In the genomic region with DNA sequence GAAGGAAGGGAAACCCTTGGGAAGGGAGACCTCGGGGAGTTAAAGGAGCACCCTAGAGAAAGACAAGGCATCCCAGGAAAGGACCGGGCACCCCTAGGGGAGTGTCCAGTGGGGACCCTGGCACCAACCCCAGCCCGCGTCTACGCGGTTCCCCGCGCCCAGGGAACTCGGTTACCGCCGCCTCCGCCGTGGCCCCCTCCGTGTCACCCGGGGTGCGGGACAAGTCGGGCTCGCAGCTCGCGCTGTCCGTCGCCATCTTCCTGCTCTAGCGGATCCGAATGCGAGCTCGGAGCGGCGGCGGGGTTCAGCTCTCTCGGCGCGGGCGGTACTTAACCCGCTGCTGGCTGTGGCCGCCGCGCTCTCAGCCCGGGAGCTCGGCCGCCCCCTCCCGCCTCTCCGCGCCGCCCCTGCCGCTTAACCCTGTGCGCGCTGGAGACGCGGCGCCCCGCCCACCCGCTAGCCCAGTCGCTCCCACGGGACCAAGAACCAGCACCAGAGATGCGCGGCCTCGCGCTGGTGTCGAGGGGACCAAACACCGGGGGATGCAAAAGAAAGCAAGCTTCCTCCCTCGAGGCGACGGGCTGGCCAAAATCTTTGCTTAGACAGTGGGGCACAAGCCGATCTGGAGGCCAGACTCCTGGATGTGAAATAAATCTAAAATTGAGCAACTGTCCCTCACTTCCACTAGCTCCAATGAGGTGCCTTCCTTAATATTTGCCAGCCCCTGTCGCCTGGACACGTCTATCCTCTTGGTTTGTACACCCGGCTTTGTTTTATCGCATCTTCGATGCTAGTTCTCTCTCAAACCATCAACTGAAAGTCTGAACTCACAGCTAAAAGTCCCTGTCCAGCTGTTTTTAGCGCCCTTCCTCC, we compare ENCODE assay signal across 9 mouse cellular contexts. TPM values are rescaled to one million over a fixed set of nuclear protein-coding genes. Genes with fewer than 3 reads are reported as not detected.
A peak's percentile ranks its signal among the peaks of the same experiment; 100 is the strongest.
DNase-seq lines count a peak whose midpoint lies in the region; ATAC-seq and TF ChIP-seq lines count a peak whose summit lies in the region.
"Had no signal": no experiment of that assay in that cellular context is flagged by ENCODE, and none has a peak within 500 bp of the region (broad histone marks: within the 10 kb centered on the region; RNA-seq: fewer than 3 reads in every experiment).

A gene (minus strand): TSS at position 364 of the 873 bp plus-strand sequence.

- H3K27me3 ChIP-seq in megakaryocyte, embryonic 14.5 days (replicated peaks), result peaks cover 47% of the 10 kb centered on the region
- H3K27me3 ChIP-seq in embryonic facial prominence, embryonic 12.5 days, result peaks cover 3% of the 10 kb centered on the region; the same call in 1 of the 2 replicates
- H3K27me3 ChIP-seq in heart, adult 2 months (ENCODE audit: control insufficient read depth, insufficient read depth, low read length), result peaks cover 2% of the 10 kb centered on the region
- H3K27me3 ChIP-seq in kidney, adult 2 months (replicated peaks; ENCODE audit: control insufficient read depth, insufficient read depth, low read length), result no peaks in the 10 kb centered on the region; the same call in 1 of the 2 replicates
- H3K27me3 ChIP-seq in limb, embryonic 12.5 days, result peaks cover 4% of the 10 kb centered on the region; the same call in 1 of the 2 replicates
- no peaks in the 10 kb centered on the region for H3K27me3 ChIP-seq in midbrain, embryonic 14.5 days (ENCODE audit: control insufficient read depth, insufficient read depth, low read length)
- H3K27me3 ChIP-seq in stomach, postnatal 0 days (ENCODE audit: control insufficient read depth, insufficient read depth, low read length), result no peaks in the 10 kb centered on the region

- H3K27ac ChIP-seq in embryonic facial prominence, embryonic 12.5 days, result peak within 1 kb of the TSS; percentile 60; the same call in 1 of the 2 replicates
- H3K27ac ChIP-seq in heart, adult 2 months, result peak within 1 kb of the TSS; percentile 51
- H3K27ac ChIP-seq in kidney, adult 2 months (ENCODE audit: insufficient read depth, low read depth, low read length), result no peak within 1 kb of the TSS
- H3K27ac ChIP-seq in limb, embryonic 12.5 days, result peak within 1 kb of the TSS; percentile 41; the same call in 1 of the 2 replicates
- peak within 1 kb of the TSS; percentile 88 for H3K27ac ChIP-seq in midbrain, embryonic 14.5 days (replicated peaks; ENCODE audit: low read depth, low read length)
- peak within 1 kb of the TSS; percentile 61; the same call in 1 of the 2 replicates for H3K27ac ChIP-seq in stomach, postnatal 0 days (replicated peaks)

- H3K4me2 ChIP-seq in embryonic facial prominence, embryonic 12.5 days (replicated peaks), result peak within 1 kb of the TSS; percentile 88
- peak within 1 kb of the TSS; percentile 93 for H3K4me2 ChIP-seq in limb, embryonic 12.5 days
- H3K4me2 ChIP-seq in midbrain, embryonic 14.5 days (ENCODE audit: low read length), result peak within 1 kb of the TSS; percentile 70
- peak within 1 kb of the TSS; percentile 88 for H3K4me2 ChIP-seq in stomach, postnatal 0 days (replicated peaks; ENCODE audit: low read depth)

- H3K9ac ChIP-seq in embryonic facial prominence, embryonic 12.5 days, result peak within 1 kb of the TSS; percentile 75
- peak within 1 kb of the TSS; percentile 76 for H3K9ac ChIP-seq in heart, adult 2 months (ENCODE audit: low read depth, low read length)
- peak within 1 kb of the TSS; percentile 85 for H3K9ac ChIP-seq in limb, embryonic 12.5 days (replicated peaks)
- H3K9ac ChIP-seq in midbrain, embryonic 14.5 days (replicated peaks; ENCODE audit: low read length), result peak within 1 kb of the TSS; percentile 76
- peak within 1 kb of the TSS; percentile 73 for H3K9ac ChIP-seq in stomach, postnatal 0 days (ENCODE audit: low read length)

- peak within 1 kb of the TSS; percentile 82 for H3K4me3 ChIP-seq in megakaryocyte, embryonic 14.5 days (replicated peaks)
- H3K4me3 ChIP-seq in embryonic facial prominence, embryonic 12.5 days, result peak within 1 kb of the TSS; percentile 75
- peak within 1 kb of the TSS; percentile 67 for H3K4me3 ChIP-seq in heart, adult 2 months
- peak within 1 kb of the TSS; percentile 91 for H3K4me3 ChIP-seq in kidney, adult 2 months (ENCODE audit: insufficient read depth, low read depth, low read length)
- peak within 1 kb of the TSS; percentile 79 for H3K4me3 ChIP-seq in limb, embryonic 12.5 days (replicated peaks)
- peak within 1 kb of the TSS; percentile 64 for H3K4me3 ChIP-seq in midbrain, embryonic 14.5 days (replicated peaks; ENCODE audit: low read depth, low read length)
- H3K4me3 ChIP-seq in stomach, postnatal 0 days (ENCODE audit: low read depth, low read length), result peak within 1 kb of the TSS; percentile 72

- TF ChIP-seq EP300 in heart, adult 2 months (IDR thresholded peaks at IDR 0.05; ENCODE audit: insufficient read depth, low read depth, low read length), result no peak
- TF ChIP-seq EP300 in stomach, postnatal 0 days (optimal IDR thresholded peaks at IDR 0.05), result no peak

- TF ChIP-seq CTCF in heart, adult 2 months (IDR thresholded peaks at IDR 0.05), result no peak
- no peak for TF ChIP-seq CTCF in kidney, adult 2 months (conservative IDR thresholded peaks at IDR 0.05; ENCODE audit: insufficient read depth, insufficient read length, low read depth, low read length)
- TF ChIP-seq CTCF in stomach, postnatal 0 days (IDR thresholded peaks at IDR 0.05; ENCODE audit: low read depth), result peak; percentile 27; the same call in 1 of the 2 replicates

- intact Hi-C loops in heart, adult 2 months (cut with DNase I), result no loop called here

- TF ChIP-seq POLR2A in heart, adult 2 months (IDR thresholded peaks at IDR 0.05; ENCODE audit: insufficient read depth, low read depth, low read length), result no peak
- TF ChIP-seq POLR2A in kidney, adult 2 months (IDR thresholded peaks at IDR 0.05; ENCODE audit: low read depth, low read length), result no peak

- peaks cover 6% of the 10 kb centered on the region for H3K9me3 ChIP-seq in megakaryocyte, embryonic 14.5 days
- H3K9me3 ChIP-seq in embryonic facial prominence, embryonic 12.5 days, result 0 out of 2 replicates have a peak, but pooled peaks cover 3% of the 10 kb centered on the region
- H3K9me3 ChIP-seq in limb, embryonic 12.5 days, result peaks cover 6% of the 10 kb centered on the region; the same call in 1 of the 2 replicates
- no peaks in the 10 kb centered on the region for H3K9me3 ChIP-seq in midbrain, embryonic 14.5 days (ENCODE audit: control insufficient read depth, low read length)
- H3K9me3 ChIP-seq in stomach, postnatal 0 days (ENCODE audit: control insufficient read depth, low read length), result no peaks in the 10 kb centered on the region

- peak; percentile 72 to 73 for DNase-seq in heart, adult 2 months
- DNase-seq in kidney, adult 2 months, result peak; percentile 69
- peak; percentile 92 for DNase-seq in midbrain, embryonic 14.5 days
- peak; percentile 76 for DNase-seq in stomach, postnatal 0 days (ENCODE audit: low spot score)

- no peaks in the 10 kb centered on the region for H3K36me3 ChIP-seq in megakaryocyte, embryonic 14.5 days (replicated peaks; ENCODE audit: low read length)
- H3K36me3 ChIP-seq in embryonic facial prominence, embryonic 12.5 days, result no peaks in the 10 kb centered on the region
- no peaks in the 10 kb centered on the region for H3K36me3 ChIP-seq in heart, adult 2 months (ENCODE audit: control insufficient read depth, insufficient read depth, low read length)
- H3K36me3 ChIP-seq in kidney, adult 2 months (ENCODE audit: control insufficient read depth, insufficient read depth, low read length), result no peaks in the 10 kb centered on the region
- no peaks in the 10 kb centered on the region for H3K36me3 ChIP-seq in limb, embryonic 12.5 days
- no peaks in the 10 kb centered on the region for H3K36me3 ChIP-seq in midbrain, embryonic 14.5 days (ENCODE audit: control insufficient read depth, insufficient read depth, low read length)
- H3K36me3 ChIP-seq in stomach, postnatal 0 days (ENCODE audit: control insufficient read depth, insufficient read depth, low read length), result no peaks in the 10 kb centered on the region

- H3K4me1 ChIP-seq in megakaryocyte, embryonic 14.5 days, result peaks cover 11% of the 10 kb centered on the region
- 0 out of 2 replicates have a peak, but pooled peaks cover 3% of the 10 kb centered on the region for H3K4me1 ChIP-seq in embryonic facial prominence, embryonic 12.5 days
- H3K4me1 ChIP-seq in heart, adult 2 months (ENCODE audit: control insufficient read depth, insufficient read depth, low read length), result no peaks in the 10 kb centered on the region
- no peaks in the 10 kb centered on the region for H3K4me1 ChIP-seq in kidney, adult 2 months (ENCODE audit: control insufficient read depth, insufficient read depth, low read length)
- H3K4me1 ChIP-seq in limb, embryonic 12.5 days (replicated peaks), result peaks cover 7% of the 10 kb centered on the region; the same call in 1 of the 2 replicates
- H3K4me1 ChIP-seq in midbrain, embryonic 14.5 days (ENCODE audit: control insufficient read depth, insufficient read depth, low read length), result peaks cover 3% of the 10 kb centered on the region
- no peaks in the 10 kb centered on the region for H3K4me1 ChIP-seq in stomach, postnatal 0 days (replicated peaks; ENCODE audit: control insufficient read depth, insufficient read depth)

- no peaks in the 10 kb centered on the region for H3K79me2 ChIP-seq in heart, adult 2 months (replicated peaks; ENCODE audit: control insufficient read depth, insufficient read depth, low read length)

- WGBS in embryonic facial prominence, embryonic 12.5 days, result under 1% methylated on average over 70 of the region's 70 CpGs
- 2% methylated on average over 69 of the region's 70 CpGs for WGBS in heart, adult 2 months
- 3% methylated on average over 70 of the region's 70 CpGs for WGBS in kidney, adult 2 months
- 2% methylated on average over 65 of the region's 70 CpGs for WGBS in limb, embryonic 12.5 days
- WGBS in midbrain, embryonic 14.5 days, result under 1% methylated on average over 70 of the region's 70 CpGs
- WGBS in stomach, postnatal 0 days, result 2% methylated on average over 46 of the region's 70 CpGs

- ATAC-seq in megakaryocyte, adult 5-6 weeks (ENCODE audit: poor library complexity, severe bottlenecking), result no peak; the same call in 1 of the 2 replicates
- peak; percentile 91 for ATAC-seq in embryonic facial prominence, embryonic 12.5 days (ENCODE audit: insufficient number of reproducible peaks, insufficient read depth, low FRiP score, low TSS enrichment)
- ATAC-seq in limb, embryonic 12.5 days (ENCODE audit: insufficient number of reproducible peaks, insufficient read depth, low FRiP score, low TSS enrichment, low read depth), result peak; percentile 90
- peak; percentile 96 for ATAC-seq in midbrain, embryonic 14.5 days (ENCODE audit: low FRiP score, low TSS enrichment)
- ATAC-seq in stomach, postnatal 0 days (ENCODE audit: low FRiP score, low TSS enrichment), result peak; percentile 91

RNA-seq across cellular contexts. Expression of the gene that starts here (rescaled TPM):
- not detected in 2 replicates for polyA plus RNA-seq in megakaryocyte, embryonic 14.5 days (2012; ENCODE audit: insufficient read depth, low replicate concordance)
- not detected in 2 replicates for total RNA-seq in megakaryocyte, adult 5-6 weeks (2015)
- 0.04 TPM in 1 of 2 replicates, not detected in the other for total RNA-seq in megakaryocyte, adult 5-6 weeks (2017)
- 19.1 and 20.7 TPM in 2 replicates for polyA plus RNA-seq in embryonic facial prominence, embryonic 12.5 days (2016; fragmentation: Nextera tagmentation; extraction: Ambion mirVana)
- total RNA-seq in heart, adult 2 months (2021), result 1 to 10 TPM; 1.3 to 2.3 TPM
- 0.66 and 1.00 TPM in 2 replicates for polyA plus RNA-seq in heart, adult 2 months (2012; rRNA removed)
- 5.7 and 6.2 TPM in 2 replicates for polyA plus RNA-seq in kidney, adult 2 months (2012; rRNA removed)
- 20.4 and 22.7 TPM in 2 replicates for polyA plus RNA-seq in limb, embryonic 12.5 days (2016; fragmentation: Nextera tagmentation; extraction: Ambion mirVana)
- 37.9 and 51.8 TPM in 2 replicates for polyA plus RNA-seq in midbrain, embryonic 14.5 days (2014; fragmentation: Nextera tagmentation; extraction: Ambion mirVana)
- polyA plus RNA-seq in stomach, postnatal 0 days (2015; fragmentation: Nextera tagmentation; extraction: Ambion mirVana), result 4.3 and 4.4 TPM in 2 replicates
- polyA plus RNA-seq: C2C12 had no signal
